8 mouse cellular contexts compared by ENCODE assay signal in genomic region chr12:38779186-38779777, GRCm38 (mm10). TPM values are rescaled to one million over a fixed set of nuclear protein-coding genes. Genes with fewer than 3 reads are reported as not detected.
DNase-seq lines count a peak whose midpoint lies in the region; ATAC-seq and TF ChIP-seq lines count a peak whose summit lies in the region.

Etv1 (plus strand) TSS chr12:38779380.

- TF ChIP-seq POLR2A in bone marrow, adult 2 months (IDR thresholded peaks at IDR 0.05; ENCODE audit: borderline replicate concordance, control insufficient read depth, low read depth, low read length): no peak
- no peak for TF ChIP-seq POLR2A in olfactory bulb, adult 2 months (IDR thresholded peaks at IDR 0.05; ENCODE audit: insufficient read depth, low read depth, low read length)

- WGBS in bone marrow, adult 2 months: under 1% methylated on average over 20 of the region's 20 CpGs
- 0% methylated on average over 20 of the region's 20 CpGs for WGBS in forebrain, embryonic 16.5 days
- under 1% methylated on average over 20 of the region's 20 CpGs for WGBS in olfactory bulb, adult 2 months

- TF ChIP-seq CTCF in bone marrow, adult 2 months (IDR thresholded peaks at IDR 0.05; ENCODE audit: control insufficient read depth, insufficient read depth, low read length): no peak
- no peak for TF ChIP-seq CTCF in olfactory bulb, adult 2 months (IDR thresholded peaks at IDR 0.05; ENCODE audit: insufficient read depth, low read depth, low read length)

- peak within 1 kb of the TSS; percentile 52 for H3K27ac ChIP-seq in bone marrow, adult 2 months (ENCODE audit: control insufficient read depth, insufficient read depth, low read depth, low read length, poor library complexity)
- peak within 1 kb of the TSS; percentile 75 for H3K27ac ChIP-seq in forebrain, embryonic 16.5 days (ENCODE audit: low read length)
- peak within 1 kb of the TSS; percentile 96 for H3K27ac ChIP-seq in olfactory bulb, adult 2 months (ENCODE audit: insufficient read depth, low read depth, low read length)

- H3K4me1 ChIP-seq in bone marrow, adult 2 months (ENCODE audit: control insufficient read depth, insufficient read depth, low read length): no peaks in the 10 kb centered on the region
- peaks cover 12% of the 10 kb centered on the region for H3K4me1 ChIP-seq in forebrain, embryonic 16.5 days (replicated peaks; ENCODE audit: control insufficient read depth, insufficient read depth, low read length)
- no peaks in the 10 kb centered on the region for H3K4me1 ChIP-seq in olfactory bulb, adult 2 months (ENCODE audit: control insufficient read depth, insufficient read depth, low read length)

- DNase-seq in MN1 (ENCODE audit: low spot score): peak; percentile 62
- peak; percentile 20 to 34 for DNase-seq in layer of hippocampus, postnatal 14 days (ENCODE audit: low spot score in 2 of 2)
- peak; percentile 80 for DNase-seq in lung, postnatal 10 days
- peak; percentile 48 for DNase-seq in thymus, postnatal 4 days

- ATAC-seq in forebrain, embryonic 16.5 days: peak; percentile 41
- peak; percentile 46; a peak in 3 of 4 replicates for ATAC-seq in hematopoietic stem cell, adult 5-6 weeks (replicated peaks in 1 of 2; ENCODE audit: insufficient read depth in 1 of 2, low FRiP score in 2 of 2, low TSS enrichment in 1 of 2, low read depth in 1 of 2, poor library complexity in 2 of 2, severe bottlenecking in 2 of 2)

- H3K36me3 ChIP-seq in forebrain, embryonic 16.5 days (ENCODE audit: control insufficient read depth, insufficient read depth): no peaks in the 10 kb centered on the region

- no peaks in the 10 kb centered on the region for H3K9me3 ChIP-seq in forebrain, embryonic 16.5 days (ENCODE audit: control insufficient read depth, low read length)

- H3K27me3 ChIP-seq in forebrain, embryonic 16.5 days (replicated peaks; ENCODE audit: control insufficient read depth, insufficient read depth, low read length): no peaks in the 10 kb centered on the region

- H3K4me2 ChIP-seq in forebrain, embryonic 16.5 days (ENCODE audit: low read length): peak within 1 kb of the TSS; percentile 78

- H3K4me3 ChIP-seq in bone marrow, adult 2 months (replicated peaks; ENCODE audit: control insufficient read depth, low read depth, low read length): peak within 1 kb of the TSS; percentile 70
- H3K4me3 ChIP-seq in forebrain, embryonic 16.5 days (replicated peaks; ENCODE audit: low read length): peak within 1 kb of the TSS; percentile 57
- H3K4me3 ChIP-seq in olfactory bulb, adult 2 months (ENCODE audit: insufficient read depth, low read depth, low read length): peak within 1 kb of the TSS; percentile 95

- H3K9ac ChIP-seq in forebrain, embryonic 16.5 days (replicated peaks; ENCODE audit: low read depth, low read length): peak within 1 kb of the TSS; percentile 59

RNA-seq across cellular contexts. Expression of gene Etv1, which starts in this region (rescaled TPM):
- polyA plus RNA-seq in bone marrow, adult 2 months (2011; ENCODE audit: insufficient read depth, insufficient read length, low replicate concordance, missing spikeins): 2.3 and 2.5 TPM in 2 replicates
- polyA plus RNA-seq in forebrain, embryonic 16.5 days (2015; fragmentation: Nextera tagmentation; extraction: Ambion mirVana): 40.5 and 44.0 TPM in 2 replicates
- 1.9 and 4.2 TPM in 2 replicates for total RNA-seq in hematopoietic stem cell, adult 5-6 weeks (2017)
- total RNA-seq in layer of hippocampus, postnatal 14 days (2021): 10 to 100 TPM; 64.2 to 74.3 TPM
- polyA plus RNA-seq in olfactory bulb, adult 2 months (2012; ENCODE audit: insufficient read depth, insufficient read length, low replicate concordance, missing spikeins): not detected in 2 replicates

Comparison
In these comparisons a context has a peak if more than half of its experiments do, and no peak if none do; other contexts are left out.
1. Peak in every context shown above with its lines: DNase-seq, ATAC-seq, H3K4me3 ChIP-seq and H3K27ac ChIP-seq.
2. RNA of gene Etv1 (total RNA-seq): 64.2 to 74.3 TPM in layer of hippocampus, postnatal 14 days; 1.9 to 4.2 TPM in hematopoietic stem cell, adult 5-6 weeks; every median in the first group is over 10 times any median in the second.
3. DNase-seq: peak in every context shown above with its lines; median percentile 80 in lung, postnatal 10 days; 62 in MN1; 48 in thymus, postnatal 4 days; 27 in layer of hippocampus, postnatal 14 days.